Mouse (Mus musculus) hindbrain, embryonic 11.5 days (tissue): ENCODE results near the gene Nxph4. TPM values are rescaled to one million over a fixed set of nuclear protein-coding genes. Genes with fewer than 3 reads are reported as not detected.

Experiments used
- ATAC-seq: fragments of 200-750 bp; cut with Nextera tagmentation; 2 replicates; pipeline ENCODE4 v1.8.0; 2017; ENCODE audit warnings: mild to moderate bottlenecking, moderate TSS enrichment, moderate library complexity; ENCODE audit not compliant: low FRiP score
- DNase-seq: peaks from one replicate; pipeline ENCODE4 v3.0.0-alpha.2; 2015; ENCODE audit warnings: low spot score
- H3K27ac ChIP-seq: fragments of 300-500 bp; sonication (generic); 2 replicates; pipeline ENCODE4 v1.5.1; 2014; ENCODE audit warnings: mild to moderate bottlenecking, low read depth, low read length
- H3K27me3 ChIP-seq: fragments of 300-500 bp; sonication (generic); 2 replicates; pipeline ENCODE4 v1.6.1; 2014; ENCODE audit warnings: mild to moderate bottlenecking, low read length, moderate library complexity, mixed read lengths; ENCODE audit not compliant: control insufficient read depth, insufficient read depth
- H3K36me3 ChIP-seq: fragments of 300-500 bp; sonication (generic); 2 replicates; pipeline ENCODE4 v1.6.1; 2014; ENCODE audit warnings: mild to moderate bottlenecking, low read length, moderate library complexity, mixed read lengths; ENCODE audit not compliant: control insufficient read depth, insufficient read depth
- H3K4me1 ChIP-seq: fragments of 300-500 bp; sonication (generic); replicated peaks from 2 replicates; pipeline ENCODE4 v1.6.1; 2014; ENCODE audit warnings: low read length, mixed read lengths; ENCODE audit not compliant: control insufficient read depth, insufficient read depth
- H3K4me2 ChIP-seq: fragments of 300-500 bp; sonication (generic); replicated peaks from 2 replicates; pipeline ENCODE4 v1.6.1; 2014; ENCODE audit warnings: mild to moderate bottlenecking, low read depth, low read length
- H3K4me3 ChIP-seq: fragments of 300-500 bp; sonication (generic); 2 replicates; pipeline ENCODE4 v1.5.1; 2014; ENCODE audit warnings: low read depth, low read length
- H3K9ac ChIP-seq: fragments of 300-500 bp; sonication (generic); 2 replicates; pipeline ENCODE4 v1.6.1; 2014; ENCODE audit warnings: low read depth, low read length
- H3K9me3 ChIP-seq: fragments of 300-500 bp; sonication (generic); 2 replicates; pipeline ENCODE4 v1.6.1; 2016; ENCODE audit warnings: low read length; ENCODE audit not compliant: control insufficient read depth
- WGBS: fragments of 180-500 bp; shearing (Covaris S2); extraction: QIAGEN DNeasy Blood & Tissue Kit; methylation state at CpG from one replicate; pipeline ENCODE4 v1.1.7; 2014; 5-methylcytosine and 5-hydroxymethylcytosine counted together
- polyA plus RNA-seq: library from polyadenylated mRNA; unstranded; fragments of >200 nt; fragmentation: Nextera tagmentation; extraction: Ambion mirVana; gene quantifications from 2 replicates; pipeline ENCODE4 v1.2.1, GENCODE M21; 2014

Gene Nxph4
- polyA plus RNA-seq, 1 experiment from 2014 or later, result 59.8 TPM

DNA sequence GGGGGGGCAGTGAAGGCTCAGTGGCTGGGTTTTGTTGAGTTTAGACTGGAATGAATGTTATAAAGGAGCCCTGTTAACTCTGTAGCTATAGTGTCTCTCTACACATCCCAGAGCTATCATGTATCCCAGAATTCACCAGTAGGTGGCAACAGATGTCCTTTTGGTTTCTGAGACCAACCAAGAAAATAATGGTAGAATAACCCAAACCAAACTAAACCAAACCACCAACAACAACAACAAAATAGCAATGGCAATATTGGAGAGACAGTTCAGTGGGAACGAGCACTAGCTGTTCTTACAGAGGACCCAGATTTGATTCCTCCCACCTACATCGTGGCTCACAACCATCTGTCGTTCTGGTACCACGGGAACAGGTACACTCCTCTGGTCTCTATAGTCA lies 55.2 kb downstream of the Nxph4 start:
- H3K4me2 ChIP-seq, result no peak overlapping the region
- 94% methylated on average over 4 of the region's 4 CpGs for WGBS
- no peak overlapping the region for H3K4me3 ChIP-seq
- H3K27me3 ChIP-seq, result no peaks in the 10 kb centered on the region
- H3K36me3 ChIP-seq, result no peaks in the 10 kb centered on the region
- H3K9ac ChIP-seq, result no peak overlapping the region
- no peaks in the 10 kb centered on the region for H3K4me1 ChIP-seq
- H3K9me3 ChIP-seq, result no peaks in the 10 kb centered on the region
- DNase-seq, result peak; percentile 45
- H3K27ac ChIP-seq, result no peak overlapping the region
- no peak for ATAC-seq

DNA sequence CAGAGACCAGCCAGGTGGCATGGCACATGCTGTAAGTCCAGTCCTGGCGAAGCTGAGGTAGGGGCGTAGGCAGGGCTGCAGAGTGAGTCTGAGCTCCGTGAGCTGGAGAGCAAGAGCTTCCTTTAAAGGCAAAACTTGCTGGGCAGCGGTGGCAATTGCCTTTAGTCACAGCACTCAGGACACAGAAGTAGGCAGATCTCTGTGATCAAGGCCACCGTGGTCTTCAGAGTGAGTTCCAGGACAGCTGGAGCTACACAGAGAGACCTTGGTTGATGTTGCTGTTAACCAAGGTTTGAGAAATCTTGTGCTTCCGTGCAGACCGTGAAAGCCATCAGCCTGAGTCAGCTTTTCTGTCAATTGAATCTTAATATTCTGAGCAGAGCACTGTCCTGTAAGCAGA lies 57.1 kb downstream of the Nxph4 start:
- ATAC-seq, result no peak
- Histone ChIP-seq H3K4me3 (no peak overlapping the region), H3K4me1 (no peaks in the 10 kb centered on the region), H3K27me3 (no peaks in the 10 kb centered on the region), H3K36me3 (no peaks in the 10 kb centered on the region), H3K9me3 (no peaks in the 10 kb centered on the region), H3K4me2 (no peak overlapping the region), H3K27ac (no peak overlapping the region), H3K9ac (no peak overlapping the region)
- DNase-seq, result no peak
- WGBS, result 88% methylated on average over 7 of the region's 7 CpGs

DNA sequence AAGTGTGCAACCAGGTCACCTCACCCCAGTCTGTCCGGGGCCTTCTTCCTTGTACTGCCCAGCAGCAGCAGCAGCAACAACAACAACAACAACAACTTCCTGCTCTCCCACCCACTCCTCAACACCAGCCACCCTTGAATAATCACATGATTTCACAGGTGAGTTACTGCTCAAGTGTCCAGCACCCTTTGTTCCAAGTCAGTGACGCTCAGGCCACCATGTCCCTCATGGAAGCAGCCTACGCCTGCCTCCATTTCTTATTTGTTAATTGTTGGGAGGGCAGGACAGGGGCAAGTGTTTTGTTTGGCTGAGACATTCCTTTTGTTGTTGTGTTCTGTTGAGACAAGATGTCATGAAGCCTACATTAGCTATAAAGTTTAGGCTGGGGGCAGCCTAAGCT lies 57.8 kb downstream of the Nxph4 start:
- no peaks in the 10 kb centered on the region for H3K4me1 ChIP-seq
- WGBS, result 79% methylated on average over 3 of the region's 3 CpGs
- no peak overlapping the region for H3K27ac ChIP-seq
- H3K4me3 ChIP-seq, result no peak overlapping the region
- H3K4me2 ChIP-seq, result no peak overlapping the region
- DNase-seq (no peak), ATAC-seq (no peak)
- H3K9me3 ChIP-seq, result no peaks in the 10 kb centered on the region
- H3K36me3 ChIP-seq, result no peaks in the 10 kb centered on the region
- no peak overlapping the region for H3K9ac ChIP-seq
- no peaks in the 10 kb centered on the region for H3K27me3 ChIP-seq

Other genes with a start within 250 kb of the Nxph4 start
- 14.2 and 17.5 TPM in 2 replicates for gene Mbd6, start 245.5 kb downstream of the Nxph4 start, polyA plus RNA-seq
- gene Mars, start 222.8 kb downstream of the Nxph4 start, polyA plus RNA-seq, result 173 and 179 TPM in 2 replicates
- gene Arhgap9, start 212.6 kb downstream of the Nxph4 start, polyA plus RNA-seq, result 1.1 and 2.2 TPM in 2 replicates
- gene Gli1, start 192.6 kb downstream of the Nxph4 start, polyA plus RNA-seq, result 3.0 and 3.2 TPM in 2 replicates
- 0.05 TPM in 1 of 2 replicates, not detected in the other for gene Inhbe, start 180.1 kb downstream of the Nxph4 start, polyA plus RNA-seq
- gene Inhbc, start 164.1 kb downstream of the Nxph4 start, polyA plus RNA-seq, result not detected in 2 replicates
- gene R3hdm2, start 154.2 kb downstream of the Nxph4 start, polyA plus RNA-seq, result 26.2 and 33.0 TPM in 2 replicates
- 0.36 and 0.43 TPM in 2 replicates for gene Stac3, start 32.9 kb downstream of the Nxph4 start, polyA plus RNA-seq
- gene Ndufa4l2, start 19.6 kb downstream of the Nxph4 start, polyA plus RNA-seq, result 6.5 and 7.0 TPM in 2 replicates
- 70.3 and 70.4 TPM in 2 replicates for gene Shmt2, start 12.1 kb downstream of the Nxph4 start, polyA plus RNA-seq
- gene Lrp1, start 86.6 kb upstream of the Nxph4 start, polyA plus RNA-seq, result 66.3 and 67.1 TPM in 2 replicates
- 6.0 and 6.9 TPM in 2 replicates for gene Stat6, start 108.4 kb upstream of the Nxph4 start, polyA plus RNA-seq
- gene Nemp1, start 132.3 kb upstream of the Nxph4 start, polyA plus RNA-seq, result 8.6 and 9.3 TPM in 2 replicates
- gene Nab2, start 134.0 kb upstream of the Nxph4 start, polyA plus RNA-seq, result 4.3 and 4.9 TPM in 2 replicates
- 0.45 and 0.57 TPM in 2 replicates for gene Myo1a, start 170.6 kb upstream of the Nxph4 start, polyA plus RNA-seq
- gene Tac2, start 189.9 kb upstream of the Nxph4 start, polyA plus RNA-seq, result not detected in 2 replicates
- gene Zbtb39, start 205.0 kb upstream of the Nxph4 start, polyA plus RNA-seq, result 7.2 and 9.3 TPM in 2 replicates
- 0.25 and 0.63 TPM in 2 replicates for gene Gpr182, start 217.2 kb upstream of the Nxph4 start, polyA plus RNA-seq
- gene Rdh1, start 225.2 kb upstream of the Nxph4 start, polyA plus RNA-seq, result 0.05 TPM in 1 of 2 replicates, not detected in the other
- gene Rdh16f1, start 225.2 kb upstream of the Nxph4 start, polyA plus RNA-seq, result not detected in 2 replicates
- gene Rdh9, start 241.8 kb upstream of the Nxph4 start, polyA plus RNA-seq, result 0.06 TPM in 1 of 2 replicates, not detected in the other